Mouse (Mus musculus) heart, adult 2 months (tissue): ENCODE data around the gene Cib1.

ENCODE experiments used
- CTCF ChIP-seq: fragments of 200-600 bp; IDR thresholded peaks from 2 replicates; pipeline ENCODE4 v1.8.1; 2022; ENCODE audit warnings: antibody characterized with exemption, mild to moderate bottlenecking, moderate library complexity
- POLR2A ChIP-seq: fragments of 200-500 bp; IDR thresholded peaks from 2 replicates; pipeline ENCODE4 v1.6.1; 2011; ENCODE audit warnings: mild to moderate bottlenecking, low read depth, low read length, control low read depth; ENCODE audit not compliant: insufficient read depth

GRCm38 (mm10) chr7:80215398-80215797 is 17.2 kb downstream of the Cib1 start:
- peak; percentile 95 for TF ChIP-seq CTCF
- TF ChIP-seq POLR2A: no peak
